Mouse (Mus musculus) brain, embryonic 18.5 days (tissue): Measurements from ENCODE around the gene Sept11.

Source experiments
- DNase-seq: peaks from one replicate; pipeline ENCODE4 v3.0.0-alpha.2; 2012; ENCODE audit warnings: low read depth, low spot score

Sept11 gene

DNA sequence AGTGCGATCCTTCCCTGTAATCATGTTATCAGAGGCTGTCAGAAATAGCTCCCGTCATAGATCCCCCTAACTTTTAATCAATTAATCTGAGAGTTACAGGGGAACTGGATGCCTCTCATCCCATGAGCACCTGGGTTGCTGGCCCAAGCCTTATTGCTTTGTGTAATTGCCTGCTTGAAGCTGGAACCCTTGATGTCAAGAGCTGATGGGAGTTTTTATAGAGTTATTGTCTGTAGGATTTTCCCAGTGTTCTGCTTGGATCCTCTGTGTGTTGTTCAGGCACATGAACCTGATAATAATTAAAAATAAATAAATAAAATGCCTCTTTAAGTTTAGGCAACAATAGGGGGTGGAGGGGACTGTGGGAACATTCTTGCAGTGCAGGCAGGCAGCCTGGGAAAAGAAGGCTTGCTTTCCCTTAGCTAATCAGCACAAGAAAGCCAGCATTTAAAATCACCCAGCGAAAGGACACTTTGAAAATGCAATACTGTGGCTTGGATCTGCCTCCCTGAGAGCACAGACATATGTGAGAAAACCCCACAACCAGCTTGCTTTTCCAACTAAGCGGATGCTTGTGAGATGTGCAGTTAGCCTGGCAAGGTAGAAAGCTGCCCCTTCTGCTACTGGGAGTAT, 33.8 kb downstream of the Sept11 start:
- no peak for DNase-seq

GRCm38 (mm10) chr5:93127722-93128121, 34.5 kb downstream of the Sept11 start:
- DNase-seq, result no peak

GRCm38 (mm10) chr5:93128765-93129164, 35.5 kb downstream of the Sept11 start:
- DNase-seq, result no peak

- DNase-seq, result no peak
These were observed 36.7 kb downstream of the Sept11 start for GRCm38 (mm10) chr5:93129953-93130352.

GRCm38 (mm10) chr5:93131401-93131800, 38.2 kb downstream of the Sept11 start:
- no peak for DNase-seq

- no peak for DNase-seq
These were observed 40.4 kb downstream of the Sept11 start for GRCm38 (mm10) chr5:93133445-93134244.

DNA sequence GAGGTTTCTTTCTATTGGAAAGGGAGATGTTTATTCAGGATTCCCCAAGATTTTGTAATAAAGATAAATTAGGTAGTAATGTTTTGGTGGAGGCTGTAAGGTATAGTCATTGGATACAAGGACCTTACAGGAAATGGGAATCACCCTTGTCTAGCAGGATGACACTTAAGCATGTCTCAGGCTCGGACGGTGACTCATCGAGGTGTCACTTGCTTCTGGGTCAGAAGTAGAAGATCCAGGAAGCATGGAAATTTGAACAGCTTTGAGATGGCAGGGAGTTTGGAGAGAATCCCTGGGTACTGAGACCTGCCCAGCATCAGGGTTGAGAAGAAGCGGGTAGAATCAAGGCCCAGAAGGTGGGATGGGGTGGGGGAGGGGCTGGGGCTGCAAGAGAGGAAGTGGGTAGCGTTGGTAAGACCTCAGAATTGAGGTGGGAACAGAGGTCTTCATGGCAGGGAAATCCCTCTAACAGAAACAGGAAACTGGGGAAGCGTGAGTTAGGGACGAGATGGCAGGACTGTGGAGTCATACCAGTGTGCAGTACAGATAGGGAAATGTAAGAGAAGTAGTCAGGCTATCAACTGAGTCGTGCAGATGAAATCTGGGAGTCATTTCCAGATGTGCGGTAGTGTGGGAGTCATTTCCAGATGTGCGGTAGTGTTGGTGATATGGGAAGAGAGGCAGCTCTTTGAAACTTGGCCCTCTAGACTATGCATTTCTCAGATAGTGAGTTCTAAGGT, 42.3 kb downstream of the Sept11 start:
- DNase-seq, result no peak

DNA sequence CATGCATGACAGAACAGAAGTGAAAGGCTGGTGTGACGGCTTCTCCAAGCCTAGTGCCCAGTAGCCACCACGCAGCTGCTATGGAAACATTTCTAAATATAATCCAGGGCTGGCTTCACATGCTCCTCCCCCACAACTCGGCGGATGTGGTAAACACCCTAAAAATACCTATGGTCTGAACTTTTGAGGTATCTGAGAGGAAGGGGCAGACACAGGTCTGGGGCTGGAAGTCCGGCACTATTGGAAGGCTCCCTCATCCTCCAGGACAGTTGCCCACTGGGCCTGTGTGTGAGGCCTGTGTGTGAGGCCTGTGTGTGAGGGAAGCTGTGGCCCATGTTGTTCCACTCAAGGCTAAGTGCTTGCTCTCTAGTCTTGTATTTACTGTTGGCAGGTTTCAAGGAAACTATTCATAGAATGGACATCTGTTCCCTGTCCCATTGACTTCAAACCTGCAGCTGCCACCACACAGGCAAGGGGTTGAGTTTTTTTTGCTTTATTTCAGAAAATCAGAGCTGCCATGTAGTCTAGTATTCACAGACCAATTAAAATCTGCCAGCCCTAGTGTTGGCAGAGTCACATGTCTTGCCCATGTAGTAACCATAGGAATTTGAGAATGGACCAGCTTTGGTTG, 43.8 kb downstream of the Sept11 start:
- no peak for DNase-seq

DNA sequence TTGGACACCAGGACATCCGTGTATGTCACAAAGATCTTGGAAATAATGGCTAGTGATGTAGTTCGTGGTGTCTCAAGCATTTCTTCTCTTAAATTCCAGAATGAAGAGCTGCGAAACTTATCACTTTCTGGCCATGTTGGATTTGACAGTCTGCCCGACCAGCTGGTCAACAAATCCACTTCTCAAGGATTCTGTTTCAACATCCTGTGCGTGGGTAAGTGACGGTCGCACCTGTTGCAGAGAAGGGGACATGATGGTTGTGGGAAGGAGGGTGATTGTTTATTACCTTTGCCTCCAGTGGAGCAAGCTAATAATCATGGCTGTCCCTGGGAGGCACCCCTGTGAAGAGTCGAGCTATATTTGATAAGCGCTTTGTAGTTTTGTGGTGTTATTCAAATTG, 46.1 kb downstream of the Sept11 start:
- no peak for DNase-seq

DNA sequence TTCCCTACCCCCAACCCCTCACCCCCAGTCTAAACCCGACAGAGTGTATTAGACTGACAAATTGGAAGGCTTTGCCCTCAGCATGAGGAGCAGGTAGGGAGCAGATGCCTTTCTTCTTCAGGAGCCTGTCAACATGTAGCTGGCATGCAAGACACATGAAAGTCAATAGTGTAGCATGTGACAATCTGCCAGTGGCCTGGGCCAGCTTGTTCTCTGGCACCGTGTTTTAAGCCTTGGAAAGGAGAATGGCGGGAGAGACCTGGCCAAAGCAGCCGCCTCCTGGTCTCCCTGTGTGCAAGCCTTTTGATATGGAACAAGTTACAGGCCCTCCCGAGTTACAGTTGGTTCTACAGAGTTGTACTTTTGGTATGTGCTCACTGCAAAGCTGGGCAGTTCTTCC, 47.5 kb downstream of the Sept11 start:
- no peak for DNase-seq

GRCm38 (mm10) chr5:93143360-93144091, 50.3 kb downstream of the Sept11 start:
- no peak for DNase-seq

- DNase-seq, result no peak
These were observed 51.6 kb downstream of the Sept11 start for GRCm38 (mm10) chr5:93144874-93145273.

GRCm38 (mm10) chr5:93145504-93145903, 52.3 kb downstream of the Sept11 start:
- no peak for DNase-seq

DNA sequence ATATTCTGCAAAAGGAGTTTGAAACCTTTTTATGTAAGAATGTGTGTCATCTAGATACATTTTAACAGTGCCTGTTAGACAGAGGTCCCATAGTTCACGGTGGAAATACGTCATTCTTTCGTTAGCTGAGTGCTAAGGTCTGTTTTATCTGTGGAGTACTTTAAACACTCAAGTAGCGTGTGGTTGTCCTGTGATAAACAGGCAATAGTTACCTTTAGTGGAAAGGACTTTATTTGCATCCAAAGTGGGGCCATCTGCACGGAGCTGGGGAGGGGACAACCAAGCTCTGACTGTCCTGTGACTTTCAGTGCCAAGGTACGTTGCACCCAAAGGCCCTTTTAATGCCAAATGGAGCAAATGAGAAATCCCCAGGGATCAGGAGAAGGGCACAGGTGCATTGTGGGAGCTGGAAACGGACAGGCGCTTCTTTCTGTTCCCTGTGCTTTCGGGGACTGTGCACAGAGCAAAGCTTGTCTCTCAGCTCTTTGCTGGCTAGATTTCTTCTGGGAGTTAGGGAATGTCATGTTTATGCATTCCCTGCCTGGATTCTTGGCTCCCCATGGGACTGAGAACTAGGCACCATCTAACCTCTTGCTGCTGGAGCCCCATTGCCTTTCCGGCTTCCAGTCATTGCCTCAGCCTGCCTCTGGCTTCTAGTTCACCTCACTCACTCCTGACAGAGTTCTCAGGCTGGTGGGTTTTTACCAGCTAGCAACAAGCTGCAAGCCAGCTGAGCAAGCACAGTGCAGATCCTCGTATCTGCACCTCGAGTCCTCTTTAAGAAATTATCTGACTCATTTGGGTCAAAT, 56.9 kb downstream of the Sept11 start:
- DNase-seq, result no peak

DNA sequence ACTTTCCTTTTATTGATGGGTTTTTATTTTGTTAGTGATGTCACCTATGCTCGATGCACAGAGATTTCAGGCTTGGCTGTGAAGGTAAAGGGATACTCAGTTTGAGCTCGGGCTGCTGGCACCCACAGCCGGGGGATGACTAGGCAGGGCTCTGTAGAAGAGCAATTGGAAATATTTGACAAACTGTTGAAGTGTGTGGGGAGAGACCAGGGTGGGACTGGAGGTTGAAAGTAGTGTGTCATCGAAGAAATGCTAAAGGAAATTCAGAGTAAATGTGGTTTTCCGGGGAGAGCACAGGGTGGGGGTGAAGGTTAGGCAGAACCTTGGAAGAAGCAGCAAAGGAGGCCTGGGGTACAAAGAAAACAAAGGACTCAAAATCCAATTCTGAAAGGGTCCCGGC, 58.7 kb downstream of the Sept11 start:
- no peak for DNase-seq

GRCm38 (mm10) chr5:93152451-93152850, 59.2 kb downstream of the Sept11 start:
- no peak for DNase-seq

DNA sequence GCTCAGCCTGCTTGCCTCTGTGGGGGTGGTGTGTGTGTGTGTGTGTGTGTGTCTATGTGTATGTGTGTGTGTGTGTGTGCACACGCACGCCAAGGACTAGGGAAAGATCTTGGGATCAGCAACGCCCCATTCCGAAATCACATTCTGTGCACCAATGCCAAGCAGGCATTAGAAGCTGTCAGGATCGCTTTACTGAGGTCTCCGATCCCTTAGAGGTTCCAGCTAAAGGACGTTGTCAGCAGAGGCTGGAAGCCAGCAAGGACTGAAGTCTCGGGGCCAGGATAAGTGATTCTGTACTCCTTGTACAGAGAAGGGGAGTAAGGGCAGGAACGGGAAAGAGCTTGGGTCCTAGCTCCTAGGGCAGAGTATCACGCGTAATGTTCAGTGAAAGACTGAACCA, 61.2 kb downstream of the Sept11 start:
- no peak for DNase-seq

GRCm38 (mm10) chr5:93163541-93163940, 70.3 kb downstream of the Sept11 start:
- DNase-seq, result no peak

- DNase-seq, result no peak
These were observed 74.8 kb downstream of the Sept11 start for GRCm38 (mm10) chr5:93167919-93168516.

GRCm38 (mm10) chr5:93168654-93169053, 75.4 kb downstream of the Sept11 start:
- DNase-seq, result no peak
